Mouse (Mus musculus) MEL (cell line): ENCODE results near the gene Neu2. TPM values are rescaled to one million over a fixed set of nuclear protein-coding genes. Genes with fewer than 3 reads are reported as not detected.

ENCODE experiments used
- DNase-seq: peaks from one replicate; pipeline ENCODE4 v3.0.0; 2011; ENCODE audit warnings: low read depth, low spot score
- H3K27ac ChIP-seq: 2 replicates; pipeline ENCODE4 v1.5.1; 2012; ENCODE audit warnings: low read depth, mild to moderate bottlenecking, control low read depth, low read length, moderate library complexity; ENCODE audit not compliant: control insufficient read depth
- H3K27me3 ChIP-seq, 2 experiments: fragments of 150-350 bp in 1 of 2; sonication (generic) in 1 of 2; 2 replicates each; pipeline ENCODE4 v1.6.1; 2012; ENCODE audit warnings: low read length in 2 of 2, mild to moderate bottlenecking in 2 of 2, improper control_type of control experiment in 1 of 2, moderate library complexity in 1 of 2; ENCODE audit not compliant: insufficient read depth in 2 of 2, control insufficient read depth in 1 of 2
- H3K36me3 ChIP-seq, 2 experiments: 2 replicates each; pipeline ENCODE4 v1.6.1; 2012 to 2014; ENCODE audit warnings: low read length in 2 of 2, improper control_type of control experiment in 1 of 2, inconsistent platforms in 1 of 2, mild to moderate bottlenecking in 1 of 2; ENCODE audit not compliant: insufficient read depth in 2 of 2, control insufficient read depth in 1 of 2
- H3K4me1 ChIP-seq, 2 experiments: fragments of 150-350 bp in 1 of 2; sonication (generic) in 1 of 2; 2 replicates each; pipeline ENCODE4 v1.6.1; 2012; ENCODE audit warnings: low read length in 2 of 2, improper control_type of control experiment in 1 of 2, mild to moderate bottlenecking in 1 of 2; ENCODE audit not compliant: insufficient read depth in 2 of 2, control insufficient read depth in 1 of 2
- H3K4me3 ChIP-seq, 2 experiments: fragments of 150-350 bp in 1 of 2; sonication (generic) in 1 of 2; 2 replicates each; pipeline ENCODE4 v1.5.1; 2012; ENCODE audit warnings: low read depth in 2 of 2, low read length in 2 of 2, mild to moderate bottlenecking in 2 of 2, moderate library complexity in 2 of 2, control low read depth in 1 of 2, improper control_type of control experiment in 1 of 2; ENCODE audit not compliant: control insufficient read depth in 1 of 2, insufficient read depth in 1 of 2
- H3K79me2 ChIP-seq: 2 replicates; pipeline ENCODE4 v1.6.1; 2012; ENCODE audit warnings: mild to moderate bottlenecking, low read length, moderate library complexity; ENCODE audit not compliant: control insufficient read depth, poor library complexity, insufficient read depth
- H3K9ac ChIP-seq: 2 replicates; pipeline ENCODE4 v1.6.1; 2012; ENCODE audit warnings: low read depth, mild to moderate bottlenecking, control low read depth, low read length, moderate library complexity; ENCODE audit not compliant: control insufficient read depth, poor library complexity, severe bottlenecking
- H3K9me3 ChIP-seq: fragments of 150-350 bp; sonication (generic); replicated peaks from 2 replicates; pipeline ENCODE4 v1.6.1; 2012; ENCODE audit warnings: mild to moderate bottlenecking, low read length, improper control_type of control experiment, moderate library complexity; ENCODE audit not compliant: insufficient read depth
- CTCF ChIP-seq, 3 experiments: IDR thresholded peaks in 2 of 3; conservative IDR thresholded peaks in 1 of 3; 2 replicates each; pipeline ENCODE4 v1.5.1; 2011 to 2012; ENCODE audit warnings: low read length in 3 of 3, low read depth in 2 of 3, mild to moderate bottlenecking in 2 of 3, improper control_type of control experiment in 1 of 3, inconsistent platforms in 1 of 3, mixed read lengths in 1 of 3, moderate library complexity in 1 of 3; ENCODE audit not compliant: control insufficient read depth in 1 of 3, insufficient read depth in 1 of 3, poor library complexity in 1 of 3, severe bottlenecking in 1 of 3
- E2F4 ChIP-seq: IDR thresholded peaks from 2 replicates; pipeline ENCODE4 v1.6.1; 2011; ENCODE audit warnings: low read depth, low read length, improper control_type of control experiment, borderline replicate concordance
- ELF1 ChIP-seq: IDR thresholded peaks from 2 replicates; pipeline ENCODE4 v1.6.1; 2014; ENCODE audit warnings: low read depth, mild to moderate bottlenecking, inconsistent platforms, low read length, improper control_type of control experiment, moderate library complexity
- GABPA ChIP-seq: IDR thresholded peaks from 2 replicates; pipeline ENCODE4 v1.6.1; 2012; ENCODE audit warnings: low read depth, mild to moderate bottlenecking, inconsistent platforms, low read length, improper control_type of control experiment, moderate library complexity
- HCFC1 ChIP-seq: IDR thresholded peaks from 2 replicates; pipeline ENCODE4 v1.6.1; 2012; ENCODE audit warnings: low read depth, mild to moderate bottlenecking, inconsistent platforms, low read length, improper control_type of control experiment, moderate library complexity
- JUND ChIP-seq: IDR thresholded peaks from 2 replicates; pipeline ENCODE4 v1.6.1; 2011; ENCODE audit warnings: low read depth, mild to moderate bottlenecking, improper control_type of control experiment, low read length
- KAT2A ChIP-seq: conservative IDR thresholded peaks from 2 replicates; pipeline ENCODE4 v1.6.1; 2012; ENCODE audit warnings: low read depth, low read length, improper control_type of control experiment, inconsistent platforms
- MAX ChIP-seq: IDR thresholded peaks from 2 replicates; pipeline ENCODE4 v1.6.1; 2011; ENCODE audit warnings: low read length, improper control_type of control experiment
- MAZ ChIP-seq: IDR thresholded peaks from 2 replicates; pipeline ENCODE4 v1.6.1; 2012; ENCODE audit warnings: low read depth, mild to moderate bottlenecking, inconsistent platforms, low read length, improper control_type of control experiment
- MYC ChIP-seq: IDR thresholded peaks from 2 replicates; pipeline ENCODE4 v1.6.1; 2011; ENCODE audit warnings: low read depth, mild to moderate bottlenecking, low read length, improper control_type of control experiment, moderate library complexity
- NELFE ChIP-seq: IDR thresholded peaks from 2 replicates; pipeline ENCODE4 v1.6.1; 2011; ENCODE audit warnings: low read depth, low read length, improper control_type of control experiment
- POLR2AphosphoS2 ChIP-seq: IDR thresholded peaks from 2 replicates; pipeline ENCODE4 v1.6.1; 2011; ENCODE audit warnings: low read length, improper control_type of control experiment
- POLR2AphosphoS5 ChIP-seq: IDR thresholded peaks from 2 replicates; pipeline ENCODE4 v1.6.1; 2012; ENCODE audit warnings: low read depth, borderline replicate concordance, mild to moderate bottlenecking, inconsistent platforms, low read length, moderate library complexity, mixed read lengths
- RCOR1 ChIP-seq: IDR thresholded peaks from 2 replicates; pipeline ENCODE4 v1.6.1; 2012; ENCODE audit warnings: low read depth, mild to moderate bottlenecking, inconsistent platforms, low read length, improper control_type of control experiment
- USF1 ChIP-seq: IDR thresholded peaks from 2 replicates; pipeline ENCODE4 v1.6.1; 2014; ENCODE audit warnings: low read depth, mild to moderate bottlenecking, inconsistent platforms, low read length, improper control_type of control experiment, moderate library complexity
- ZC3H11A ChIP-seq: IDR thresholded peaks from 2 replicates; pipeline ENCODE4 v1.6.1; 2012; ENCODE audit warnings: low read depth, mild to moderate bottlenecking, inconsistent platforms, low read length, improper control_type of control experiment
- polyA plus RNA-seq, 2 experiments: library from polyadenylated mRNA; stranded (reverse) in 1 of 2; unstranded in 1 of 2; fragments of >175 nt in 1 of 2; fragments of >200 nt in 1 of 2; gene quantifications; 2 replicates each; pipeline versions ENCODE4 v1.2.1 to v1.2.4; 2012; ENCODE audit warnings: low replicate concordance in 2 of 2, low read depth in 1 of 2; ENCODE audit not compliant: insufficient read length in 2 of 2, insufficient read depth in 1 of 2, missing spikeins in 1 of 2
- total RNA-seq: library from RNA; depleted of rRNA; stranded (reverse); fragments of 300-350 nt; gene quantifications from 2 replicates; pipeline ENCODE4 v1.2.3, GENCODE M21; 2012

Gene Neu2
- total and polyA plus RNA-seq, 3 experiments = not detected

- TF ChIP-seq POLR2AphosphoS5 (no peak), CTCF (IDR thresholded peaks at IDR 0.05 in 2 of 3, conservative IDR thresholded peaks at IDR 0.05 in 1 of 3; ENCODE audit: control insufficient read depth in 1 of 3, insufficient read depth in 1 of 3, low read depth in 2 of 3, low read length in 3 of 3, poor library complexity in 1 of 3, severe bottlenecking in 1 of 3) (no peak), GABPA (no peak), ZC3H11A (no peak), KAT2A (no peak), RCOR1 (no peak), NELFE (no peak), ELF1 (no peak), POLR2AphosphoS2 (no peak), MAX (no peak), MYC (no peak), E2F4 (no peak), HCFC1 (no peak), JUND (no peak), MAZ (no peak)
- TF ChIP-seq, all 39 proteins: peak for 0
- Histone ChIP-seq H3K9me3 (no peaks in the 10 kb centered on the region), H3K4me3 (no peak overlapping the region), H3K4me1 (no peaks in the 10 kb centered on the region), H3K79me2 (no peaks in the 10 kb centered on the region), H3K9ac (no peak overlapping the region), H3K27ac (no peak overlapping the region), H3K27me3 (peaks cover 0 to 4% of the 10 kb centered on the region in 2 experiments; a peak in 1 of 4 replicates), H3K36me3 (no peaks in the 10 kb centered on the region)
- no peak for DNase-seq
Observed at GRCm38 (mm10) chr1:87510166-87510691, 540 bp downstream of the Neu2 start.

DNA sequence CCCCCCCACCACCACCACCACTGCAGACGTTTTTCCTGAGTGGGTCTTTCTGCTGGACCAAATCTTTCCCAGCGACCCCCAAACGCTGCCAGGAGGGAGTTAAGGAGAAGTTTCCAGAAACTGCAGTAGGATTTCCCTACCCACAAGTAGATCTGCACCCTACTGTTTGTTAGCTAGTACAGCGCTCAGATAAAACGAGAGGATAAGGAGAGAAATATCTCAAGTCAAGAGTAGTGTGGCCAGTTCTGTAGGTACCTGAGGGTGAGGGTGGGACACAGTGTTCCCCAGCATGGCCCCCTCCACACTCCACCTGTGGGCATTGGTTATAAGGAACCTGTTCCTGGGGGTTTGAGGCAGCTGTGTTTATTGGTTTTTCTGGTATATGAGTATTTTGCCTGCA, 1.2 kb downstream of the Neu2 start:
- TF ChIP-seq RCOR1 (no peak), USF1 (no peak)
- Histone ChIP-seq H3K9me3 (no peaks in the 10 kb centered on the region), H3K79me2 (no peaks in the 10 kb centered on the region), H3K36me3 (no peaks in the 10 kb centered on the region), H3K27ac (no peak overlapping the region), H3K4me3 (no peak overlapping the region), H3K9ac (no peak overlapping the region), H3K27me3 (peaks cover 0 to 2% of the 10 kb centered on the region in 2 experiments; a peak in 1 of 4 replicates), H3K4me1 (no peaks in the 10 kb centered on the region)
- no peak for DNase-seq
